Mouse (Mus musculus): ENCODE results near the gene Setmar. TPM values are rescaled to one million over a fixed set of nuclear protein-coding genes. Genes with fewer than 3 reads are reported as not detected.
"Not testable (repeated sequence)": the region's sequence is repeated elsewhere in the genome, so short reads cannot be mapped to it uniquely, and the experiment has no call there.

Gene Setmar
- 8.9 and 9.6 TPM in 2 replicates for polyA plus RNA-seq (2014; fragmentation: Nextera tagmentation; extraction: Ambion mirVana)

GRCm38 (mm10) chr6:108064918-108065526 lies at the start of gene Setmar:
Gene Setmar, plus strand, starts transcription at chr6:108065045.
- peak; percentile 95 for ATAC-seq (ENCODE audit: insufficient read depth, low FRiP score, low TSS enrichment)

GRCm38 (mm10) chr6:108021646-108022045 lies 43.2 kb upstream of the Setmar start:
- Histone ChIP-seq H3K9me3 (ENCODE audit: control insufficient read depth, low read length) (no peaks in the 10 kb centered on the region), H3K27me3 (ENCODE audit: control insufficient read depth, insufficient read depth, low read length) (no peaks in the 10 kb centered on the region), H3K36me3 (ENCODE audit: control insufficient read depth, insufficient read depth, low read length) (no peaks in the 10 kb centered on the region), H3K9ac (ENCODE audit: low read length) (no peak overlapping the region), H3K27ac (ENCODE audit: low read depth, low read length) (no peak overlapping the region), H3K4me3 (ENCODE audit: low read depth, low read length) (no peak overlapping the region), H3K4me2 (ENCODE audit: low read depth) (no peak overlapping the region), H3K4me1 (ENCODE audit: control insufficient read depth, insufficient read depth, low read length) (no peaks in the 10 kb centered on the region)
- DNase-seq (ENCODE audit: low spot score) (no peak), ATAC-seq (ENCODE audit: insufficient read depth, low FRiP score, low TSS enrichment) (no peak)
- 89% methylated on average over 5 of the region's 5 CpGs for WGBS

More at GRCm38 (mm10) chr6:108064918-108065526, at the start of gene Setmar:
- peak within 1 kb of the TSS; percentile 48 for H3K9ac ChIP-seq (ENCODE audit: low read length)
- 0% methylated on average over 19 of the region's 24 CpGs for WGBS
- H3K27ac ChIP-seq (ENCODE audit: low read depth, low read length): peak within 1 kb of the TSS; percentile 58
- no peaks in the 10 kb centered on the region for H3K27me3 ChIP-seq (ENCODE audit: control insufficient read depth, insufficient read depth, low read length)
- no peaks in the 10 kb centered on the region for H3K4me1 ChIP-seq (ENCODE audit: control insufficient read depth, insufficient read depth, low read length)
- peak within 1 kb of the TSS; percentile 49 for H3K4me2 ChIP-seq (ENCODE audit: low read depth)
- no peaks in the 10 kb centered on the region for H3K36me3 ChIP-seq (ENCODE audit: control insufficient read depth, insufficient read depth, low read length)
- peak within 1 kb of the TSS; percentile 44 for H3K4me3 ChIP-seq (ENCODE audit: low read depth, low read length)
- DNase-seq (ENCODE audit: low spot score): peak; percentile 95
- H3K9me3 ChIP-seq (ENCODE audit: control insufficient read depth, low read length): no peaks in the 10 kb centered on the region

DNA sequence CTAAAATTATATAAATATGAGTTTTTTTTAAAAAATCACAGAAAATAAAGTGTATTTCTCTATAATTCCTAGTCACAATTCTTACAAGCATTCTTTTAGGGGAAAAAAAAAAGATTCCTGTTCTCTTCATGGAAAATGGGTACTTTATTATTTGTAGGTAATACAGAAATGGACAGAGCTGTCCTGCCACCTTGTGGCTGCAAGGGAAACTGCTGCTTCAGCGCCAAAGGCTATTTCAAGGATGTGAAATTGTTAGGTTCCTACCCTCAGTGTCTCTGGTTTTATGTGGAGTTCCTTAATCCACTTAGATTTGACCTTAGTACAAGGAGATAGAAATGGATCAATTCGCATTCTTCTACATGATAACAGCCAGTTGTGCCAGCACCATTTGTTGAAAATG lies 9.8 kb upstream of the Setmar start:
- 0% methylated on average over 2 of the region's 2 CpGs for WGBS
- not testable (repeated sequence) for H3K4me1 ChIP-seq (ENCODE audit: control insufficient read depth, insufficient read depth, low read length); ATAC-seq (ENCODE audit: insufficient read depth, low FRiP score, low TSS enrichment)

DNA sequence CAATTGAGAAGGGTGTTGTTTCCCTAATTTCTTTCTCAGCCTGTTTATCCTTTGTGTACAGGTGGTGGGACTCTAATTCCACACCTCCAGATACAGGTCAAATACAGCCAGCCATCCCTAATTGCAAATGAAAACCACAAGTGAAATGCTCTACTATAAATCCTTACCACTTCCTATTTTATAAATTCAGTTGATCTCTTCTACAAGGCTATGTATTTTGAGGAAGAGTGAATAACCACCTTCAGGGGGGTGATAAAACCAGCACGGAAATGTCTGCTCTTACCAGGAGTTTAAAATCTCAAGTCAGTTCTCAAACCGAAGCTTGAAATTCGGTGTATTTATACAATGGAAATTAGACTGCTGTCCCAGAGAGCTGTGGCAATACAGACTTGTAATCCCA lies 8.9 kb upstream of the Setmar start:
- no peaks in the 10 kb centered on the region for H3K27me3 ChIP-seq (ENCODE audit: control insufficient read depth, insufficient read depth, low read length)
- DNase-seq (ENCODE audit: low spot score) (no peak), ATAC-seq (ENCODE audit: insufficient read depth, low FRiP score, low TSS enrichment) (no peak)
- WGBS: 84% methylated on average over 3 of the region's 3 CpGs
- no peaks in the 10 kb centered on the region for H3K4me1 ChIP-seq (ENCODE audit: control insufficient read depth, insufficient read depth, low read length)
- no peaks in the 10 kb centered on the region for H3K9me3 ChIP-seq (ENCODE audit: control insufficient read depth, low read length)
- no peak overlapping the region for H3K4me3 ChIP-seq (ENCODE audit: low read depth, low read length)
- no peak overlapping the region for H3K9ac ChIP-seq (ENCODE audit: low read length)
- no peaks in the 10 kb centered on the region for H3K36me3 ChIP-seq (ENCODE audit: control insufficient read depth, insufficient read depth, low read length)
- no peak overlapping the region for H3K27ac ChIP-seq (ENCODE audit: low read depth, low read length)
- no peak overlapping the region for H3K4me2 ChIP-seq (ENCODE audit: low read depth)

More for the DNA sequence above, 9.8 kb upstream of the Setmar start:
- not testable (repeated sequence) for H3K9ac ChIP-seq (ENCODE audit: low read length); H3K4me2 ChIP-seq (ENCODE audit: low read depth); H3K4me3 ChIP-seq (ENCODE audit: low read depth, low read length); H3K36me3 ChIP-seq (ENCODE audit: control insufficient read depth, insufficient read depth, low read length); H3K27me3 ChIP-seq (ENCODE audit: control insufficient read depth, insufficient read depth, low read length); H3K9me3 ChIP-seq (ENCODE audit: control insufficient read depth, low read length); H3K27ac ChIP-seq (ENCODE audit: low read depth, low read length)
- DNase-seq (ENCODE audit: low spot score): peak; percentile 63

DNA sequence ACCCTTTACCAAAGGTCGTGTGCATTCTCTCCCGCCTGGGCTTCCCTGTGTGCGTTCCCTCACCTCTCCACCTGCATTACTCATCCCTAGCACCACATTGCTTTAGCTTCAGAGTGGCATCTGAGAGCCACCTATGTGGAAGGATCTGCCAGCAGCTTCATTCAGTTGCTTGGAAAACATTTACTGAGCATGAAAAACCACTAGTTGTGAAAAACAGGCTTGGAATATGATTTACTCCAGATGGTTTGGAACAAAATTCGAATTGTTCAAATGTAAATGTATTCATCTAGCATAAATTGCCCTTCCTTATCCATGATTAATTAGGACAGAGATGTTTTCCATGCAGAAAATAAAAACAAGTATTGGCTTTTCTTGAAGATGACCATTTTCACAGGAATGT lies 7.5 kb upstream of the Setmar start:
- DNase-seq (ENCODE audit: low spot score) (no peak), ATAC-seq (ENCODE audit: insufficient read depth, low FRiP score, low TSS enrichment) (no peak)
- H3K9me3 ChIP-seq (ENCODE audit: control insufficient read depth, low read length): no peaks in the 10 kb centered on the region
- no peaks in the 10 kb centered on the region for H3K4me1 ChIP-seq (ENCODE audit: control insufficient read depth, insufficient read depth, low read length)
- H3K4me2 ChIP-seq (ENCODE audit: low read depth): no peak overlapping the region
- H3K27ac ChIP-seq (ENCODE audit: low read depth, low read length): no peak overlapping the region
- H3K4me3 ChIP-seq (ENCODE audit: low read depth, low read length): no peak overlapping the region
- no peaks in the 10 kb centered on the region for H3K36me3 ChIP-seq (ENCODE audit: control insufficient read depth, insufficient read depth, low read length)
- no peak overlapping the region for H3K9ac ChIP-seq (ENCODE audit: low read length)
- 67% methylated on average over 4 of the region's 4 CpGs for WGBS
- no peaks in the 10 kb centered on the region for H3K27me3 ChIP-seq (ENCODE audit: control insufficient read depth, insufficient read depth, low read length)

DNA sequence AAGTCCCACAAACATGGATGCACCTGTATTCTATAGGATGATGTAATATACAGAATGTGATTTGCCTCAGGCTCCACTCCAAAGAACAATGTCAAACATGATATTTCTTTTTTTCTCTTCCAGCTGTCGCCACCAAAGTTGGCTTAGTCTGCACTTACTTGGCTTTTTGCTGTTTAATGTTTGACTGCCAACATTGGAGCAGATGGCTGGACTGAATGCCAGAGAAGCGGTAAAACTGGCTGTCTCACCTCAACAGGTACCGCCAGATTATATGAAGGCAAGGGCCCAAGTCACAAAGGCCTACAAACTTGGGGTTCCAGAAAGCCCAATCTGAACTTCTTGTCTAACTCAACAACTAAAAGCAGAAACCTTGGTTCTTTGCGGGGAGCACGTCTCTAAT lies 6.8 kb upstream of the Setmar start:
- H3K4me2 ChIP-seq (ENCODE audit: low read depth): no peak overlapping the region
- H3K9ac ChIP-seq (ENCODE audit: low read length): no peak overlapping the region
- H3K4me3 ChIP-seq (ENCODE audit: low read depth, low read length): no peak overlapping the region
- ATAC-seq (ENCODE audit: insufficient read depth, low FRiP score, low TSS enrichment): no peak
- H3K9me3 ChIP-seq (ENCODE audit: control insufficient read depth, low read length): no peaks in the 10 kb centered on the region
- no peaks in the 10 kb centered on the region for H3K36me3 ChIP-seq (ENCODE audit: control insufficient read depth, insufficient read depth, low read length)
- DNase-seq (ENCODE audit: low spot score): no peak
- no peaks in the 10 kb centered on the region for H3K27me3 ChIP-seq (ENCODE audit: control insufficient read depth, insufficient read depth, low read length)
- H3K4me1 ChIP-seq (ENCODE audit: control insufficient read depth, insufficient read depth, low read length): no peaks in the 10 kb centered on the region
- 94% methylated on average over 5 of the region's 5 CpGs for WGBS
- no peak overlapping the region for H3K27ac ChIP-seq (ENCODE audit: low read depth, low read length)

GRCm38 (mm10) chr6:108061121-108061520 lies 3.7 kb upstream of the Setmar start:
- H3K4me2 ChIP-seq (ENCODE audit: low read depth): no peak overlapping the region
- H3K4me1 ChIP-seq (ENCODE audit: control insufficient read depth, insufficient read depth, low read length): no peaks in the 10 kb centered on the region
- H3K9ac ChIP-seq (ENCODE audit: low read length): no peak overlapping the region
- H3K27me3 ChIP-seq (ENCODE audit: control insufficient read depth, insufficient read depth, low read length): no peaks in the 10 kb centered on the region
- ATAC-seq (ENCODE audit: insufficient read depth, low FRiP score, low TSS enrichment) (no peak), DNase-seq (ENCODE audit: low spot score) (no peak)
- H3K36me3 ChIP-seq (ENCODE audit: control insufficient read depth, insufficient read depth, low read length): no peaks in the 10 kb centered on the region
- H3K4me3 ChIP-seq (ENCODE audit: low read depth, low read length): no peak overlapping the region
- WGBS: 81% methylated on average over 3 of the region's 3 CpGs
- H3K27ac ChIP-seq (ENCODE audit: low read depth, low read length): no peak overlapping the region
- no peaks in the 10 kb centered on the region for H3K9me3 ChIP-seq (ENCODE audit: control insufficient read depth, low read length)

- Histone ChIP-seq H3K36me3 (ENCODE audit: control insufficient read depth, insufficient read depth, low read length) (no peaks in the 10 kb centered on the region), H3K9me3 (ENCODE audit: control insufficient read depth, low read length) (no peaks in the 10 kb centered on the region), H3K27me3 (ENCODE audit: control insufficient read depth, insufficient read depth, low read length) (no peaks in the 10 kb centered on the region), H3K4me1 (ENCODE audit: control insufficient read depth, insufficient read depth, low read length) (no peaks in the 10 kb centered on the region), H3K4me3 (ENCODE audit: low read depth, low read length) (peak overlapping the region; percentile 44), H3K4me2 (ENCODE audit: low read depth) (peak overlapping the region; percentile 49), H3K9ac (ENCODE audit: low read length) (peak overlapping the region; percentile 27; the same call in 1 of the 2 replicates), H3K27ac (ENCODE audit: low read depth, low read length) (peak overlapping the region; percentile 31; the same call in 1 of the 2 replicates)
- no peak for ATAC-seq (ENCODE audit: insufficient read depth, low FRiP score, low TSS enrichment)
- DNase-seq (ENCODE audit: low spot score): peak; percentile 83
- 8% methylated on average over 6 of the region's 6 CpGs for WGBS
Measured at GRCm38 (mm10) chr6:108065583-108065982, 738 bp downstream of the Setmar start.

GRCm38 (mm10) chr6:108070947-108071346 lies 6.1 kb downstream of the Setmar start:
- Histone ChIP-seq H3K36me3 (ENCODE audit: control insufficient read depth, insufficient read depth, low read length) (no peaks in the 10 kb centered on the region), H3K9me3 (ENCODE audit: control insufficient read depth, low read length) (no peaks in the 10 kb centered on the region), H3K9ac (ENCODE audit: low read length) (no peak overlapping the region), H3K4me2 (ENCODE audit: low read depth) (no peak overlapping the region), H3K27ac (ENCODE audit: low read depth, low read length) (no peak overlapping the region), H3K4me3 (ENCODE audit: low read depth, low read length) (no peak overlapping the region), H3K27me3 (ENCODE audit: control insufficient read depth, insufficient read depth, low read length) (no peaks in the 10 kb centered on the region), H3K4me1 (ENCODE audit: control insufficient read depth, insufficient read depth, low read length) (no peaks in the 10 kb centered on the region)
- DNase-seq (ENCODE audit: low spot score) (no peak), ATAC-seq (ENCODE audit: insufficient read depth, low FRiP score, low TSS enrichment) (no peak)
- 94% methylated on average over 7 of the region's 7 CpGs for WGBS

Measured in neural tube, embryonic 11.5 days (tissue).